Mouse (Mus musculus) layer of hippocampus, adult 2 months (tissue): ENCODE measurements around the gene Mbl1. TPM values are rescaled to one million over a fixed set of nuclear protein-coding genes. Genes with fewer than 3 reads are reported as not detected.

ENCODE experiments used
- DNase-seq, 2 experiments: peaks; one replicate each; pipeline ENCODE4 v3.0.0; 2022; ENCODE audit warnings: low spot score in 2 of 2
- H3K27ac ChIP-seq: fragments of 200-600 bp; 2 replicates; pipeline ENCODE4 v1.8.1; 2022
- H3K4me3 ChIP-seq: fragments of 200-600 bp; 2 replicates; pipeline ENCODE4 v1.8.1; 2022; ENCODE audit warnings: mild to moderate bottlenecking
- CTCF ChIP-seq: fragments of 200-600 bp; conservative IDR thresholded peaks from 2 replicates; pipeline ENCODE4 v1.8.1; 2022; ENCODE audit warnings: antibody characterized with exemption, mild to moderate bottlenecking, moderate library complexity
- long read RNA-seq, 2 experiments: library from polyadenylated mRNA; stranded (forward); transcript quantifications; one replicate each; pipeline ENCODE4 v2.0.0; 2021; ENCODE audit warnings: borderline mapping rate in 2 of 2
- total RNA-seq, 2 experiments: library from RNA; stranded (reverse); gene quantifications; 2 replicates each; pipeline ENCODE4 v1.2.3; 2021

Gene Mbl1
- total RNA-seq: not detected
- long read RNA-seq, experiment 1: 0 reads
- long read RNA-seq, experiment 2: 0 reads

DNA sequence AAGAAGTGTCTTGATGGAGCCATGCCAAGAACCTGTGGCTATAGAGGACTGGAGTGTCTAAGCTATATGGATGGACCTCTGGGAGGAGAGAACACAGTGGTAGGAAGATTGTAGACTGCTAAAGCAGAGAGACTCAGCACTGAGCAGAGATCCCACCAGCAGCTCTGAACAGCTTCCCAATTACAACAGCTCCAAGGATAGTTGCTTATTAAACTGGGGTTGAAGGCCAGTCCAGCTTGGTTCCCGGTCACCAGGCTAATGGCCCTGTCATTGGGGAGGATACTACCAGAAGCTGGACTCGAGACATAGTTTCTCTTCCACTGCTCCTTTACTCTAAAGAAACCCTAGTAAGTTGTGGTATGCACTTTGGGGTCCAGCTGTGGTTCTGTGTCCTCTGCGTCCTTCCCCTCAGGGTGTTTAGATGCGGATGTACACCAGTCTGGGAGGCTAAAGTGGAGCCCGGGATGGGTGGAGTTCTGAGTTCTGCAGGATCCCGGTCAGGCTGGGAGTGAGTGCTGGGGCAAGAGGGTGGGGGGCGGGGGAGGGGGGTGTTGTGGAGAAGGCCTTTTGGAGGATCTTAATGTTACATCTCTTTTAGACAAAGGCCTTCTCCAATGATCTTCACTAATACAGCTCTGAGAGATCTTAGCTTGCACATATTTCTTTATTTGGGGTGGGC is at the start of gene Mbl1:
Mbl1 (plus strand) TSS at position 239 of the 679 bp plus-strand sequence.
- H3K4me3 ChIP-seq: no peak within 1 kb of the TSS
- no peak for TF ChIP-seq CTCF
- DNase-seq: no peak
- no peak within 1 kb of the TSS for H3K27ac ChIP-seq

DNA sequence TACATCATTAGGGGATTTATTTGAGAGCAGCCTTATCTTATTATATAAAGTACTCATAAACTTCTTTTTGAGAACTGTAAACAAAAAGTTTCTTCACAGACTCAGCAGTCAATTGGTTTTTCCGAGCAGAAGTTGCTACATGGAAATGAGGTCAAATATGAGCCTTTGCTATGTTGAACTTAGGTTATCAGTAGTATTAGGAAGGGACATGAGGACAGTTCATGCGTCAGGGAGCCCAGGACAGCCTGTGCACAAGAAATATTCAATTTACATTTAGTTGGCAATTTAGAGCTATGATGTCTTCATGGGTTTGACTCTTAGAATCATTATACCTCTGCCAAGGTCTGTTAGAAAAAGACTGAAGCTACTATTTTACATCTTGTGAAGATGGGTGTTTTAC is 49.0 kb upstream of the Mbl1 start:
- TF ChIP-seq CTCF: no peak
- H3K27ac ChIP-seq: no peak overlapping the region
- no peak overlapping the region for H3K4me3 ChIP-seq
- no peak for DNase-seq

DNA sequence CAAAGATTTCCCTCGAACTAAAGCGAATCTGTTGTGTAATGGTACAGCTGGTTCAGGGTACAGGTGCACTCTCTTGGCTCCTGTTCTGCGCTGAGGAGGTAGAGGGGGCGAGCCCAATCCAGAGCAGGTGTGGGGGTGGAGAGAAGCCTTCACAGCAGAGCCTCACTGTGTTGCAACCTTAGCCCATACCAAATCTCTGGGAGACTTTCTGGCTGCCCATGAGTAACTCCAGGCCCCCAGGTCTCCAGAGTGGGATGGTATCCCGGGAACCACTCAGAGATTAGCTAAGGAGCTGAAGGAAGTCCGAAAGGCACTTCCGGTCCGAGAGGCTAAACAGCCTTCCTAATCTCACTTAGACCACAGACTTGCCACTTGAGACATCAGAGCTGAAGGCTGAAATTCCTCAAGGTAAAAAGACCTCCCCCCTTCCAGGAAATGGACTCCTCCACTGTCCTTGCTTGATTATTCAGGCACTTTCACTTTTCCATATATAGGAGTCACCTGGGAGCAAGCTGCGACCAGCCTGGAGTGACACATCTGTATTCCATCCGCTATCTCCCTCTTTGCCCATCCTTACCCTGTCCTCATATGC is 46.3 kb upstream of the Mbl1 start, which contains the start of gene Mat1a:
Mat1a (plus strand) TSS at position 183 of the 592 bp plus-strand sequence.
- H3K4me3 ChIP-seq: no peak within 1 kb of the TSS
- H3K27ac ChIP-seq: no peak within 1 kb of the TSS
- TF ChIP-seq CTCF: no peak
- no peak for DNase-seq

- no peak for DNase-seq
- TF ChIP-seq CTCF: no peak
- Histone ChIP-seq H3K4me3 (no peak overlapping the region), H3K27ac (no peak overlapping the region)
Observed at GRCm38 (mm10) chr14:41111031-41111668, 40.1 kb upstream of the Mbl1 start.

DNA sequence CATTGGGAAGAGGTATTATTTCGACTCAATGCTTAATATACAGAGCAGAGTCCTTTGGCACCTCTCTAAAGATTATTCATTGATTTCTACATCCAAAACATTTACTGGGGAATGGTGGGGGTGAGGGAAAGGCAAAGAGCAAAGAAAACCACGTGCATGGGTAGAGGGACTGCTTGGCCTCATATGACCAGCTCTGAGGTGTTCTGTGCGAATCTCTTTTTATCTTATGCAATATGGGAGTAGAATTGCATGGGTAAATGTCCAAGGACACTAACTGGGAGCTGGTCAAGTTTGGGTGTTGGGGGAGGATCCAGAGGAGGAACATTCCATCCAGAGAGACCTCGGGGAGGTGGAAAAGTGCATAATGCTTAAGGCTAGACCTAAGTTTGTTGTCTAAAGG is 38.3 kb upstream of the Mbl1 start:
- no peak for DNase-seq
- TF ChIP-seq CTCF: no peak
- Histone ChIP-seq H3K4me3 (no peak overlapping the region), H3K27ac (no peak overlapping the region)

GRCm38 (mm10) chr14:41116271-41116670 is 35.0 kb upstream of the Mbl1 start:
- Histone ChIP-seq H3K27ac (no peak overlapping the region), H3K4me3 (no peak overlapping the region)
- no peak for DNase-seq
- no peak for TF ChIP-seq CTCF

DNA sequence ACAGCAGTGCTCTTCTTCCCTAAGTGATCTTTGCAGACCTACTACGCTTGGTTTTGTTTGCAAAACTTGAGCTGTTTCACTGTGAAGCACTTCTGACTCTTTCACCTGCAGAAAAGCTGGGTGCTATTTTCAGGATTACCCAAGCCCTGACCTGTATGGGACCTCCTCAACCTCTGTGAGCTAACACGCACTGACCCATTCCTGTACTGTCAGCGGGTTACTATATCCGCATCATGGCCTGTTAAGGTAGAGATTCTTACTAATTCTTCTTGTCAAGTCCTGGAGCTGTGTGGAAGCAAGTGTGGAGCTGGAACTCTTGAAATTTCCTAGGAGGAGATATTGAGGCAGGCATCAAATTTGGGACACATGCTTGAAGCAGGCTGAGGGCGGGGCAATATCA is 26.6 kb upstream of the Mbl1 start:
- Histone ChIP-seq H3K4me3 (no peak overlapping the region), H3K27ac (no peak overlapping the region)
- no peak for TF ChIP-seq CTCF
- DNase-seq: no peak

GRCm38 (mm10) chr14:41127997-41128396 is 23.3 kb upstream of the Mbl1 start:
- Histone ChIP-seq H3K4me3 (no peak overlapping the region), H3K27ac (no peak overlapping the region)
- DNase-seq: peak; percentile 8 to 34
- peak; percentile 84 for TF ChIP-seq CTCF

DNA sequence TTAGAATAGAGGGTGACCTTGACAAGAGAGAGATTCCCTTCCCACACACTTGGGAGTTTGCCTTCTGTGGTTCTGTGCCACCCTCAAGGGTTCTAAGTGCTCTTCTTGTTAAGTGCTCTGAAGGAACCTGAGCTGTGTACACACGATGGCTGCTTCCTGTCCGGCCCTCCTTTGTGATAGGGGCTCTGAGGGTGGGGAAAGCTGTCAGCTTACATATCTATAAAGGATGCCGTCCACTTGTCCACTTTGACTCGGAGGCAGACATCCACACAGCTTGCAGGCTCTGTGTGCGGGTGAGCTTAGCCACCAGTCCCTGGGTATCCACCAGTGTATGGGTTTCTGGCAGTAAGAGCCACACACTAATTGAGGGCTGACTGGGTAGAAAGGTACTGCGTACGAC is 19.7 kb upstream of the Mbl1 start, which contains the start of gene Sftpa1:
Sftpa1 (plus strand) TSS at position 243 of the 400 bp plus-strand sequence.
- H3K4me3 ChIP-seq: no peak within 1 kb of the TSS
- no peak for DNase-seq
- no peak for TF ChIP-seq CTCF
- H3K27ac ChIP-seq: no peak within 1 kb of the TSS

DNA sequence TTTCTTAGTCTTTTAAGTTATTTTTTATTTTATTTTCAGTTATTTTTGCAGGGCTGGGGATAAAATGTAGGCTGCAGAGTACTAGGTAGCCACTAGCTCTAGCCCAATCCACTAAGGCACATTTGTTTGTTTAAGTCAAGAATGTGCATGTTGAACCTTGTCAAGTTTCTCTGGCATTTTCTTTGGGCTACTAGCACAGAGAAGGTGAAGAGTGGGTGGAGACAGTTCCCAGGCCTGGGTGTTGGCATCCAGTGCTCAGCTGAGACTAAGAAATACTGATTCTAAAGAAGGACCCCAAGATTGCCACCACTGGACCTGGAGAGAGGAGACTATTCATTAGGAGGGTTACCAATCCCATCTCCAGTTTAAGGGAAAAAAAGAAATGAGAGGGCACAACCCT is 14.3 kb upstream of the Mbl1 start:
- no peak for TF ChIP-seq CTCF

DNA sequence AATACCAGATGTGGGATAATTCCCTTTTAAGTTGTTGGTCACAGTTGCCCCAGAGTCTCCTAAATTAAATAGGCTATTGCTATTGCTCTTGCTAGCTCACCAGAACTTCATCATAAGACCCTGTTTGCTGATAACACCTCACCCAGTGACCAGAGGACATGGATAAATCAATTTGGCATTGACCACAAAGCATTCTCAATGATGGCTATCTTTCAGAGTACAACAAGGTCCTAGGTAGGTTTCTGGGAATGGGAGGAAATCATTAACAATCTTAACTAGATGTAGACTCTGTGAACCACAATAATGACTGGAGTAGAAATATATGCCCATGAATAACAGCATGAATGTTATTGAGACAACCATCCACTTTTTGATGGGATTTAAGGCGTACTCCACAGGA is 10.6 kb upstream of the Mbl1 start:
- no peak for TF ChIP-seq CTCF

More for the DNA sequence above, 14.3 kb upstream of the Mbl1 start:
- H3K4me3 ChIP-seq: no peak overlapping the region
- no peak for DNase-seq
- H3K27ac ChIP-seq: no peak overlapping the region

GRCm38 (mm10) chr14:41146035-41146434 is 5.2 kb upstream of the Mbl1 start:
- no peak overlapping the region for H3K4me3 ChIP-seq
- TF ChIP-seq CTCF: no peak
- no peak overlapping the region for H3K27ac ChIP-seq
- DNase-seq: no peak

More for the DNA sequence above, 10.6 kb upstream of the Mbl1 start:
- DNase-seq: no peak
- Histone ChIP-seq H3K27ac (no peak overlapping the region), H3K4me3 (no peak overlapping the region)

DNA sequence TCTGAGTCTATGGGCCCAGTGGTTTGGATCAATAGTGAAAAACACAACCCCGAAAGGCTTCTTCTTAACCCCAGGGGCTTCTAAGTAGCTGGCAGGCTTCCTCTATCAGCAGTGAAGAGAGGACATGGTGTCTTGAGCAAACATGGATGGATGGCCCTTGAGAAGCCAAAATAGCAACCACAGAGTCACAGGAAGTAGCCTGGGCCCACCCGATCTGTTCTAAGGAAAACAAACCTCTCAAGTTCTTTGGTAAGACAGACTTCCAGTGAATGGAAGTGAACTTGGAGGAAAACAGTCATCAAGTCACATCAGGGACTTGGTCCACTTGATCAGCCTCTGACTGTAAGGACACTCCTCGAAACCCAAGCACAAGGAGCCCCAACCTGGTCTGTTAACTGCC is 4.3 kb upstream of the Mbl1 start:
- Histone ChIP-seq H3K4me3 (no peak overlapping the region), H3K27ac (no peak overlapping the region)
- DNase-seq: no peak
- no peak for TF ChIP-seq CTCF
